Mouse (Mus musculus) right cerebral cortex, postnatal 10 days (tissue): ENCODE data around the gene Gm5767.

ENCODE experiments used
- DNase-seq, 2 experiments: peaks; one replicate each; pipeline ENCODE4 v3.0.0; 2021; ENCODE audit warnings: low spot score in 2 of 2

The Gm5767 gene

GRCm38 (mm10) chr16:8670041-8671035 lies 10.2 kb upstream of the Gm5767 start:
- DNase-seq, result no peak

GRCm38 (mm10) chr16:8671551-8672349 lies 8.8 kb upstream of the Gm5767 start, which contains the start of gene Carhsp1:
TSS of gene Carhsp1 (minus strand) at chr16:8672155.
- DNase-seq, result peak; percentile 92 to 93

- no peak for DNase-seq
Observed at GRCm38 (mm10) chr16:8672350-8672687, 8.3 kb upstream of the Gm5767 start.

GRCm38 (mm10) chr16:8672811-8673210 lies 7.8 kb upstream of the Gm5767 start:
- no peak for DNase-seq

- DNase-seq, result no peak
Observed at GRCm38 (mm10) chr16:8673343-8673742, 7.2 kb upstream of the Gm5767 start.

- peak in 1 of 2 experiments; percentile 73 for DNase-seq
Observed at GRCm38 (mm10) chr16:8674165-8674564, 6.4 kb upstream of the Gm5767 start.

GRCm38 (mm10) chr16:8675559-8675958 lies 5.0 kb upstream of the Gm5767 start:
- DNase-seq, result no peak

- DNase-seq, result no peak
Observed at GRCm38 (mm10) chr16:8676228-8676627, 4.3 kb upstream of the Gm5767 start.

GRCm38 (mm10) chr16:8676800-8677199 lies 3.8 kb upstream of the Gm5767 start:
- peak in 1 of 2 experiments; percentile 59 for DNase-seq

- no peak for DNase-seq
Observed at GRCm38 (mm10) chr16:8678035-8678434, 2.5 kb upstream of the Gm5767 start.

- no peak for DNase-seq
Observed at GRCm38 (mm10) chr16:8678676-8679075, 1.9 kb upstream of the Gm5767 start.

- DNase-seq, result no peak
Observed at GRCm38 (mm10) chr16:8679780-8680179, 790 bp upstream of the Gm5767 start.

- DNase-seq, result no peak
Observed at GRCm38 (mm10) chr16:8685087-8685486, 4.5 kb downstream of the Gm5767 start.

GRCm38 (mm10) chr16:8686121-8686870 lies 5.7 kb downstream of the Gm5767 start:
- peak; percentile 85 for DNase-seq

GRCm38 (mm10) chr16:8686871-8687535 lies 6.4 kb downstream of the Gm5767 start:
- DNase-seq, result no peak

GRCm38 (mm10) chr16:8687559-8688112 lies 7.1 kb downstream of the Gm5767 start:
- DNase-seq, result no peak

GRCm38 (mm10) chr16:8689979-8690656 lies 9.5 kb downstream of the Gm5767 start:
- DNase-seq, result peak; percentile 76

GRCm38 (mm10) chr16:8691206-8691605 lies 10.6 kb downstream of the Gm5767 start:
- no peak for DNase-seq

GRCm38 (mm10) chr16:8699556-8699955 lies 19.0 kb downstream of the Gm5767 start:
- no peak for DNase-seq

GRCm38 (mm10) chr16:8700586-8700985 lies 20.0 kb downstream of the Gm5767 start:
- no peak for DNase-seq
